Mouse (Mus musculus): ENCODE data around the gene Slc27a3.

DNA sequence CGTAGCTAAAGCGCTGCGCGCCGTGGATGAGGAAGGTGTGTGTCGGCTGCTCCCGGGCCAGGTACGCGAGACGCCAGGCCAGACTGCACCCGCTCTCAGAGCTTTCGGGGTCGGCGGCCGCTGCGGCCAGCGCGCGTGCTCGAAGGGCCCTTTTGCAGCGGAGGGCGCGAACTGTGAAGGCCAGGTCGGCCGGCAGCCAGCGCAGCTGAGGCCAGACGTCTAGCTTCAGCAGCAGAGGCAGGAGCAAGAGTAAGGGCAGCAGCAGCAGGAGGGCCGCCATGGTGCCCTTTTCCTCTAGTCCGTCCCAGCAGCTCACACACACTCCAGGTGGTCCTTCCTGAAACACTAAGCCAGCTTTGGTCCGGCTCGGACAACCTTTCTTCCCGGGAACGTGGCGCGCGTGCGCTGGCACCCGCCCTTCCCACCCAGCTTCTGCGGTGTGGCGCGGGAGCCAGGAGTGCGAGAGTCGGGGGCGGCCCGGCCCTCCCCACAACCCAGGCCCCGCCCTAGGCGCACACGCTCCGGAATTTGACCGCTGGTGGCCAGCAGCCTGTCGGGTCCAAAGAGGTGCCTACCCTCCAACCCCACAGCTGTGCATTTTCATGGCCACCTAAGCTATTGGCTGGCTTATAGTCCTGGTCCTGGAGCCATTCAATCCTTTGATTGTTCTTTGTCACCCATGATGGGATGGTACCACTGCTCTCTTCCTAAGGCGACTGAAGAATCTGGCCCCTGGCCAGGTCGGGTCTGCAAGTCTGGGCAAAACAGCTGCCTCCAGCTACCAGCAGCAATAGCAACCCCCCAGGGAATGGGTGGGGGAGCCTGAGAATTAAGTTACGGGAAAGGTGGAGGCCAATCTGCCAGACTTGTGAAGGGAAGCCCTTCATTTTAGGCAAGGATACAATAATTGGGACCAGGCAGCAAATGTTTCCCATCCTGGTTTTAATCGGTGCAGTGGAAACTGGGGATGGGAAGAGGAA is at the start of gene Slc27a3:
- TF ChIP-seq CTCF (IDR thresholded peaks at IDR 0.05; ENCODE audit: borderline replicate concordance, insufficient read depth, low read length) (no peak), POLR2A (IDR thresholded peaks at IDR 0.05; ENCODE audit: low read depth, low read length) (peak; percentile 62)

Measured in embryonic fibroblast, embryonic 13.5 days (primary cell).